Mouse (Mus musculus) mesoderm, embryonic 11.5 days (tissue): ENCODE measurements at regions not wholly inside any gene's neighbourhood (a gene's known extent, or its start where the extent isn't known, plus 50 kb on each side); places are given as distances from the start of the nearest gene placed in this dataset.

Source experiments
- DNase-seq: peaks from one replicate; pipeline ENCODE4 v3.0.0-alpha.2; 2012; ENCODE audit warnings: low read depth, low spot score

- DNase-seq, result no peak
These were observed 1083.9 kb upstream of the Cadm2 start for GRCm38 (mm10) chr16:68704569-68704968.

GRCm38 (mm10) chr16:68666972-68667538, 1046.3 kb upstream of the Cadm2 start:
- DNase-seq, result no peak

- DNase-seq, result peak; percentile 43
These were observed 1037.7 kb upstream of the Cadm2 start for GRCm38 (mm10) chr16:68658436-68658835.

GRCm38 (mm10) chr16:68627976-68628375, 1007.3 kb upstream of the Cadm2 start:
- no peak for DNase-seq

- DNase-seq, result peak; percentile 45
These were observed 993.3 kb upstream of the Cadm2 start for GRCm38 (mm10) chr16:68614041-68614440.
